Mouse (Mus musculus) neural tube, embryonic 14.5 days (tissue): ENCODE measurements around the gene Pum1. TPM values are rescaled to one million over a fixed set of nuclear protein-coding genes. Genes with fewer than 3 reads are reported as not detected.
"Not testable (repeated sequence)": the region's sequence is repeated elsewhere in the genome, so short reads cannot be mapped to it uniquely, and the experiment has no call there.

Experiments
- ATAC-seq: fragments of 200-750 bp; cut with Nextera tagmentation; 2 replicates; pipeline ENCODE4 v1.8.0; 2017; ENCODE audit warnings: low read depth, mild to moderate bottlenecking, moderate TSS enrichment, moderate library complexity
- H3K27ac ChIP-seq: fragments of 300-500 bp; sonication (generic); 2 replicates; pipeline ENCODE4 v1.5.1; 2014; ENCODE audit warnings: low read depth, mild to moderate bottlenecking, control low read depth, low read length, moderate library complexity, mixed read lengths
- H3K27me3 ChIP-seq: fragments of 300-500 bp; sonication (generic); 2 replicates; pipeline ENCODE4 v1.6.1; 2014; ENCODE audit warnings: low read length; ENCODE audit not compliant: control insufficient read depth, insufficient read depth
- H3K36me3 ChIP-seq: fragments of 300-500 bp; sonication (generic); 2 replicates; pipeline ENCODE4 v1.6.1; 2014; ENCODE audit warnings: low read length, mixed read lengths; ENCODE audit not compliant: control insufficient read depth, insufficient read depth
- H3K4me1 ChIP-seq: fragments of 300-500 bp; sonication (generic); 2 replicates; pipeline ENCODE4 v1.6.1; 2014; ENCODE audit warnings: low read length; ENCODE audit not compliant: control insufficient read depth, insufficient read depth
- H3K4me2 ChIP-seq: fragments of 300-500 bp; sonication (generic); 2 replicates; pipeline ENCODE4 v1.6.1; 2014; ENCODE audit warnings: mild to moderate bottlenecking, low read depth, low read length, control low read depth
- H3K4me3 ChIP-seq: fragments of 300-500 bp; sonication (generic); 2 replicates; pipeline ENCODE4 v1.5.1; 2014; ENCODE audit warnings: low read depth, low read length, control low read depth, mixed read lengths
- H3K9ac ChIP-seq: fragments of 300-500 bp; sonication (generic); replicated peaks from 2 replicates; pipeline ENCODE4 v1.6.1; 2014; ENCODE audit warnings: low read depth, mild to moderate bottlenecking, control low read depth, low read length, mixed read lengths
- H3K9me3 ChIP-seq: fragments of 300-500 bp; sonication (generic); 2 replicates; pipeline ENCODE4 v1.6.1; 2016; ENCODE audit warnings: low read length; ENCODE audit not compliant: control insufficient read depth
- WGBS: fragments of 180-500 bp; shearing (Covaris S2); extraction: QIAGEN DNeasy Blood & Tissue Kit; methylation state at CpG from one replicate; pipeline ENCODE4 v1.1.7; 2014; 5-methylcytosine and 5-hydroxymethylcytosine counted together
- polyA plus RNA-seq: library from polyadenylated mRNA; unstranded; fragments of >200 nt; fragmentation: Nextera tagmentation; extraction: Ambion mirVana; gene quantifications from 2 replicates; pipeline ENCODE4 v1.2.1, GENCODE M21; 2014

The Pum1 gene
- polyA plus RNA-seq, 1 experiment from 2014 or later = 94.8 TPM

DNA sequence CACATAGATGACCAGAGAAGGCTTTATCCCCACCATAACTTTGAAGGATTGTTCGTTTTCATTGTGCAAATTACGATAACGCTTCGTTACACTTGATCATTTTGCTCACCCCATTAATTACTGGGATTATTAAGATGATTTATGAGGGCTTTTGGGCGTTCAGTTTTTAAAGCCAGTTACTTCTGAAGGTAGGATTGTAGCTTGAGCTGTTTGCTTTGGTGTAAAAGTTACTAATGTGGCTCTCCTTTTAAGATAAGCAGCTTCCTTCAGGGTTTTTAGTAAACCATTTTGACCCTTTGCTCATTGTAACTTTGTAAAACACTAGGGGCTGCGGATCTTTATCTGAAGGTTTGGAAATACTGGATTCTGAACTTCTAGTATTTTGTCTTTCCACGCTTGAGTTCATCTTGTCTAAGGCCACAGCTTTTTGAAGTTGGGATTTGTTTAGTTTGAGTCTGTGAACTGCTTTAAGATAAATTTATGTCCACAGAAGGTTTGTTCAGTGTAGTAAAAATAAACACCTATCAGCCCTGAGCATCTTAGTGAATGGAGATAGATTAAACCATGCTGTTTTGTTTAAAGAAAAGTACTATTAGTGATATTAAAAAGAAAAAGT, 1.4 kb downstream of the Pum1 start:
- Histone ChIP-seq H3K4me3 (peak overlapping the region; percentile 90), H3K4me2 (peak overlapping the region; percentile 95), H3K4me1 (peaks cover 37% of the 10 kb centered on the region), H3K9me3 (no peaks in the 10 kb centered on the region), H3K27ac (peak overlapping the region; percentile 99; the same call in 1 of the 2 replicates), H3K36me3 (peaks cover 4% of the 10 kb centered on the region; the same call in 1 of the 2 replicates), H3K9ac (peak overlapping the region; percentile 96), H3K27me3 (no peaks in the 10 kb centered on the region)
- no peak for ATAC-seq
- 8% methylated on average over 7 of the region's 7 CpGs for WGBS

DNA sequence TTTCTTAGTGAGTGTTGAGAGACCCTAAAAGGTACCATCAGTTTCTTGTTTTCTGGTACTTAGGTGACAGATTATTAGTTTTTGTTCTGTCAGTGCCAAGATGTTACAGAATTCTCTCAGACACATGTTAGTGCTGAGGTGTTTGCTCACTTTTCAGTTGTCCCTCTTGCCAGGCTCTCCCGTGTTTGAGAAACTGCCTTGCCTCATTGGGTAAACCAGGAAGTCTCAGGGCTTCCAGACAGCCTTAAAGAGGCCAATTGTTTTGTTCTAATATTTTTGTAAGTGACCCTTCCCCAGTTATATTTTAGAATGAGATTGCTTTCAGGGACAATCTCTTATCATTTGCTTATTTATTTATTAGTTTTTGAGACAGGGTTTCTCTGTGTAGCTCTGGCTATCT, 2.1 kb downstream of the Pum1 start:
- Histone ChIP-seq H3K9me3 (no peaks in the 10 kb centered on the region), H3K36me3 (peaks cover 4% of the 10 kb centered on the region; the same call in 1 of the 2 replicates), H3K9ac (no peak overlapping the region), H3K4me3 (peak overlapping the region; percentile 90), H3K4me1 (peaks cover 37% of the 10 kb centered on the region), H3K4me2 (peak overlapping the region; percentile 95), H3K27ac (no peak overlapping the region), H3K27me3 (no peaks in the 10 kb centered on the region)
- WGBS = 8% methylated on average over 1 of the region's 1 CpGs
- ATAC-seq = no peak

DNA sequence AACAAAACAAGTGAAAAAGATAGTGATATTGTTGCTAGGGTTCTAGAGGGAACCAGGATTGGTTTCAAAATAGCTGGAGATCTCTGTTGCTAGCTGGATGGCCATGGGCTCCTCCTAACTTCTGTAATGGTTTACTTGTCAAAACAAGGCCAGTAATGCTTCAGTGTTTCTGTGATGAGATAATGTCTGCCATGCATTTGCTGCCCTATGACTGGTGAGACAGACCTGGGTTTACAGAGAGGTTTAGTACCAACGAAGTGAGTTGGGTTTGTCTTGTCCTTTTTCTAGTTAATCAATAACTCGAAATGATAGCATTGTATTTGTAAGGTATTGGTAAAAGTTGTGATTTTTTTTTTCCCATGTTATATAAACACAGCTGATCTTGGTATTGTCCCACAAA, 4.6 kb downstream of the Pum1 start:
- no peaks in the 10 kb centered on the region for H3K27me3 ChIP-seq
- H3K9me3 ChIP-seq = no peaks in the 10 kb centered on the region
- no peak for ATAC-seq
- 46% methylated on average over 2 of the region's 2 CpGs for WGBS
- H3K27ac ChIP-seq = no peak overlapping the region
- no peak overlapping the region for H3K9ac ChIP-seq
- peaks cover 37% of the 10 kb centered on the region for H3K4me1 ChIP-seq
- no peak overlapping the region for H3K4me3 ChIP-seq
- peaks cover 15% of the 10 kb centered on the region for H3K36me3 ChIP-seq
- no peak overlapping the region for H3K4me2 ChIP-seq

DNA sequence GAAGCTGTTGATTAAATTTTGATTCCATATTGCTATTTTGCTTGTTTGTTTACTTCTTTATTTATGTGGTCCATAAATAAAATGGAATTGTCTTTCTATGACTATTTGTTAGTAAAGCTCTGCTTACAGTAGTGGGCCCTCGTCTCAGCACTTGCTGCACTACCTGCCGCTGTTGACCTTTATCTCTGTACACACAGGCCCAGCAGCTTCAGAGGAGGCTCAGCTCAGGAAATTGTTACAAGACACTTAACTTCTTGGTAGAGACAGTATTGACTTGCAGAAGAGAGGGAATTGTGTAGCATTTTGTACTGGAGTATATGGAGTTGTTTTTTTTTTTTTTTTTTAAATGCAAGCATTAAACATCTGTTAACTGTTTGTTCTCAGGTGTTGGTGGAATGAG, 5.4 kb downstream of the Pum1 start:
- Histone ChIP-seq H3K27me3 (no peaks in the 10 kb centered on the region), H3K36me3 (peaks cover 15% of the 10 kb centered on the region), H3K27ac (no peak overlapping the region), H3K4me1 (peaks cover 37% of the 10 kb centered on the region), H3K4me3 (0 out of 2 replicates have a peak overlapping the region, but pooled peaks have one; percentile 4), H3K4me2 (no peak overlapping the region), H3K9me3 (no peaks in the 10 kb centered on the region), H3K9ac (no peak overlapping the region)
- ATAC-seq = no peak
- 54% methylated on average over 2 of the region's 2 CpGs for WGBS

DNA sequence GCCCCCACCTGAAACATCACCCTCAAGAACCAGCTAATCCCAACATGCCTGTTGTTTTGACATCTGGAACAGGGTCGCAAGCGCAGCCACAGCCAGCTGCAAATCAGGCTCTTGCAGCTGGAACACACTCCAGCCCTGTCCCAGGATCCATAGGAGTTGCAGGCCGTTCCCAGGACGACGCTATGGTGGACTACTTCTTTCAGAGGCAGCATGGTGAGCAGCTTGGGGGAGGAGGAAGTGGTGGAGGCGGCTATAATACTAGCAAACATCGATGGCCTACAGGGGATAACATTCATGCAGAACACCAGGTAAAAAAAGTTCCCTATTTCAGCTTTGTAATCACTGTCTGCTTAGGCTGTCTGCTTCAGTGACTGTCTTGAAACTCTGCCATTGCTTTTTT, 5.9 kb downstream of the Pum1 start:
- no peak overlapping the region for H3K9ac ChIP-seq
- H3K9me3 ChIP-seq = no peaks in the 10 kb centered on the region
- H3K4me1 ChIP-seq = peaks cover 37% of the 10 kb centered on the region
- H3K27me3 ChIP-seq = no peaks in the 10 kb centered on the region
- no peak overlapping the region for H3K4me2 ChIP-seq
- WGBS = 58% methylated on average over 7 of the region's 7 CpGs
- peaks cover 15% of the 10 kb centered on the region for H3K36me3 ChIP-seq
- no peak overlapping the region for H3K27ac ChIP-seq
- ATAC-seq = no peak
- no peak overlapping the region for H3K4me3 ChIP-seq

DNA sequence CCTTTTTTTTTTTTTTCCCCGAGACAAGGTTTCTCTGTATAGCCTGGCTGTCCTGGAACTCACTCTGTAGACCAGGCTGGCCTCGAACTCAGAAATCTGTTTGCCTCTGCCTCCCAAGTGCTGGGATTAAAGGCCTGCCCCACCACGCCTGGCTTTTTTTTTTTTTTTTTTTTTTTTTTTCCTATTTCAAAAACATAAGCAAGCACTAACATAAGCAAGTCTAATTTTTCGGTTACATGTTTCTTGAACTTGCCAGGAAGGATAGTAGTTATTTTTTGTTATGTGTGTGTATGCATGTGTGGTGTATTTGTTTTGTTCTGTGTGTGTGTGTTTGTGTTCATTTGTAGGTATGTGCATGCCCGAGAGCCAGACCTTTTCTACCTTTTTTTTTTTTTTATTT, 6.9 kb downstream of the Pum1 start:
- 93% methylated on average over 5 of the region's 5 CpGs for WGBS
- not testable (repeated sequence) for H3K27me3 ChIP-seq, ATAC-seq, H3K9me3 ChIP-seq, H3K4me3 ChIP-seq, H3K9ac ChIP-seq, H3K4me2 ChIP-seq, H3K27ac ChIP-seq
- peaks cover 15% of the 10 kb centered on the region for H3K36me3 ChIP-seq
- H3K4me1 ChIP-seq = peaks cover 31% of the 10 kb centered on the region

DNA sequence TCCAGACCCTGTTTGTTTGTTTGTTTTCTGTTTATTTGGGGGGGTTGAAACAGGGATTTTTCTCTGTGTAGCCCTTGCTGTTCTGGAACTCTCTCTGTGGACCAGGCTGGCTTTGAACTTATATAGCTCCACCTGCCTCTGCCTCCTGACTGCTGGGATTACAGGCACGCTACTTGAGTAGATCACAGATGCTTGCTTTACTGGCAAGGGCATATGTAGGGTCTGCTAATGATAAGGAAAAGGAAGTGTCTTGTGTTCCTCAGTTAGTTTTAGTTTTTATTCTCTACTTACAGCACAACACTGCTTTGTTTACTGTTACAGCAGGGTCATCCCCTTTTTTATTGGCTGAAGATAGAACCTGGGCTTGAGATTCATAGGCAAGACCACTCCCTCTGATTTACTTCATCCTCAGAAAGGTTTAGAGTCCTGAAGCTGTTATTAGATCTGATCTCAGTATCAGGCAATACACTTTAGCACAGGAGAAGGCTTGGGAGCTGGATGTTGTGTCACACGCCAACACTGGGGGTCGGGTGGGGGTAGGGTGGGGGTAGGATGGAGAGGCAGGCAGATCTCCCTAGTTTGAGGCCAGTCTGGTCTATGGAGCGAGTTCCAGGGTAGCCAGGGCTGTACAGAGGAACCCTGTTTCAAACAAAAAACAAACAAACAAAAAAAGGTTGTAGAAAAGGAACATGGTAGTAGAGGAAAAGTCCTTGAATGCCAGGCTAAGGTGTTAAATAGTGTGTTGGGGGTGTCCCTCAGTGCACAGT, 8.1 kb downstream of the Pum1 start:
- peaks cover 21% of the 10 kb centered on the region; the same call in 1 of the 2 replicates for H3K4me1 ChIP-seq
- no peak for ATAC-seq

DNA sequence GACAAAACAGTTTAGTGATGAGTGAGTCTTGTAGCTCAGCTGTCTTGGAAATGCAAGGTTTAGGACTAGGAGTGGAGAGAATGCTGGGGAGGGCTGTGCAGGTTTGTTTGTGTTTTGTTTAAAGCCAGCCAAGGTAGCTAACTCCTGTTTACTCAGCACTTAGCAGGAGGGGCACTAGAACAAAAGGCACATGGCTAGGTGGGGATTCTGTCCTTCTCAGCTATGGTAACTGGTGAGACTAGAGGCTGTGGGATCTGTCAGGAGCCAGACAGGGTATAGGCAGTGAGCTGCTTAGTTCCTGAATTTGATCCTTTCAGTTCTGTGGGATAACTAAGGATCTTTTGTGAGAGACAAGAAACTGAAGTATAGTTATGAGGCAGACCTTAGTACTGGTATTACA, 9.0 kb downstream of the Pum1 start:
- H3K36me3 ChIP-seq = peaks cover 18% of the 10 kb centered on the region

More for the DNA sequence above, 8.1 kb downstream of the Pum1 start:
- H3K9ac ChIP-seq = no peak overlapping the region
- WGBS = 95% methylated on average over 4 of the region's 4 CpGs
- peaks cover 18% of the 10 kb centered on the region for H3K36me3 ChIP-seq
- no peak overlapping the region for H3K4me2 ChIP-seq
- H3K9me3 ChIP-seq = no peaks in the 10 kb centered on the region
- H3K27ac ChIP-seq = no peak overlapping the region
- H3K27me3 ChIP-seq = no peaks in the 10 kb centered on the region
- no peak overlapping the region for H3K4me3 ChIP-seq

DNA sequence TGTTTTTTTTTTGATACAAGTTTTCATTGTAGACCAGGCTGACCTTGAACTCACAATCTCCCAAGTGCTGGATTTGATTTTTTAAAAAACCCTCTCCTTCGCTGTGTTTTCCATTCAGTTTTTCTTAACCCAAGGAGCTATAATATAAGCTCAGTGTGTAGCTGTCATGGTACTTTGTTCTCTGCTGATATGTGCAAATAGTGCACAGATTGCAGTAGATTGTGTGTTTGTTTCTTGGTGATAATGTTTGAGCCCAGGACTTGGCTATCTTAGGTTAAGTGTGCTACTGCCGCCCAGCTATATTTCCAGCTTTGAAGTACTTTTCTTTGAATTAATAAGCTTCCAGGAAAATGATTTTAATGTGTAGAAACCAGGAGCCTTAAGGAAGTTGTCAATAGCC, 13.6 kb downstream of the Pum1 start:
- Histone ChIP-seq H3K27me3 (no peaks in the 10 kb centered on the region), H3K4me1 (no peaks in the 10 kb centered on the region), H3K4me2 (no peak overlapping the region), H3K27ac (no peak overlapping the region), H3K4me3 (no peak overlapping the region), H3K9me3 (no peaks in the 10 kb centered on the region), H3K36me3 (peaks cover 10% of the 10 kb centered on the region), H3K9ac (no peak overlapping the region)
- WGBS = 90% methylated on average over 2 of the region's 2 CpGs
- no peak for ATAC-seq

More for the DNA sequence above, 9.0 kb downstream of the Pum1 start:
- Histone ChIP-seq H3K4me1 (peaks cover 19% of the 10 kb centered on the region; the same call in 1 of the 2 replicates), H3K4me2 (no peak overlapping the region), H3K9ac (no peak overlapping the region), H3K4me3 (no peak overlapping the region), H3K9me3 (no peaks in the 10 kb centered on the region), H3K27me3 (no peaks in the 10 kb centered on the region), H3K27ac (no peak overlapping the region)
- ATAC-seq = no peak
